Mouse (Mus musculus) thymus, postnatal 14 days (tissue): Measurements from ENCODE around the gene Mrs2.

Source experiments
- DNase-seq: peaks from one replicate; pipeline ENCODE4 v3.0.0; 2021

Mrs2 gene

DNA sequence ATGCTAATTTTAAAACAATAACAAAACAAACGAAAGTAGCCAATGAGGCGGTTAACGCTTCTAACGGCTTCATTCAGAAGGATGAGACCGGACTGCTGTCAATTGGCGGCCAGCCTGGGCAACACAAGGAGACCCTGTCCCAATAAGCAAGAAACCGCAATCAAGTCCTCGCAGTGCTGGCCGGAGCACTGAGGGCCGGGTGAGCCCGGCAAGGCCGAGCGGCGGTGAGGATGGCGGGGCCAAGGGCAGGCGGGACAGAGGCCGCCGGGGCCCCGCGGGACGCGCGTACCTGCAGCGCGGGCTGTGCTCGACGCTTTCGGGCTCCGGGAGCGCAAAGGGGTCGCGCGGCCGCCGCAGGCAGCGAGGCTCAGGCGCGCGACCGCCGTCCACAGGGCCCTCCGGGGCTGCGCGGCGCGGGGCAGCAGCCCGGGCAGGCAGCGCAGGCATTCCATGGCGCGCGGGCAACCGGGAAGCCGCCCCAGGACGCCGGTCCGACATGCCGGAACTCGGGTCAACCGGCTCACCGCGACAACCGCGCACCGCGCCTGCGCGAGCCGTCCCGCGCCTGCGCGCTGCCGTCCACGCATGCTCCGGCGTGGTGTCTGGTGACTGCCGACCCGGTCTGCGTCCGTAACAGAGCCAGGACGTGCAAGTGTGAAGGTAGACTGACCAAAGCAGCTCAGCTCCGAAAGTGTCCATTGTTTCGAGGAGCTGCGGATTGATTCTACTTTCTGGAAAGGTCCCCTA lies at the start of gene Mrs2:
Gene Mrs2, minus strand, starts transcription at position 587 of the 747 bp plus-strand sequence.
- peak; percentile 88 for DNase-seq

DNA sequence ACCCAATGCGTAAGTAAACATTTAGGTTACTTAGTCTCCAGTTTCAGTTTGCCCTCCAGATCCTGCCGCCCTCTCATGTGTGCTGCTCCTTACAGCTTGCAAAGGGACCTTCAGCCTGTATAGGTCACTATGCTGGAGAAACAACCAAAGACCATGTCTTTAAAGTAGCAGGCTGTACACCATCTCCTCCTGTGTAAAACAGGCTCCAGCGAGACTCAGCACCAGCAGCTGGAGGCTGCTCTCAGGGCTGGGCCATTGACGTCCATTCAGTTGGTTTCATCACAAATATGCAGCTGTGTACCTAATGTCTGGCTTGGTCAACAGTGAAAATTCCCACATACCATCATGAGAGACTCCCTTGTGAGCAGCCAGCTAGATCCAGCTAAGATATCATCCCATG lies 49.6 kb upstream of the Mrs2 start:
- no peak for DNase-seq

DNA sequence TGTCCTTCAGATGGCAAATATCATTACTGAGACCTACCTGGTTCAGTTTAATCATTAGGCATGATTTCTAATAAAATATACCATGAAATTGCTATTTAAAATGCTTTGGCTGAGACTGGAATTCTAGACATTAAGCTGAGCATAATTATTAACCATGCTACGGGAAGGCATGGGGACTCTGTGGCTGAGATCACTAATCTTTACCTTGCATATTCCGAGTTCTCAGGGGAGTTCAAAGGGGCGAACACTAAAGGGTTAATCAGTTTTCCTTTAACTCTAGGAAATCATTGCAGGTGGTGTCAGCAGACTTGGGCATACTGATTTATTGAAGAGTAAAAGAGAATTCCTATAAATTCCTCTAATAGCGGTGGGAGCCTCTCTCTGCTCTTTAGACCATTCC lies 47.0 kb upstream of the Mrs2 start:
- DNase-seq, result no peak

DNA sequence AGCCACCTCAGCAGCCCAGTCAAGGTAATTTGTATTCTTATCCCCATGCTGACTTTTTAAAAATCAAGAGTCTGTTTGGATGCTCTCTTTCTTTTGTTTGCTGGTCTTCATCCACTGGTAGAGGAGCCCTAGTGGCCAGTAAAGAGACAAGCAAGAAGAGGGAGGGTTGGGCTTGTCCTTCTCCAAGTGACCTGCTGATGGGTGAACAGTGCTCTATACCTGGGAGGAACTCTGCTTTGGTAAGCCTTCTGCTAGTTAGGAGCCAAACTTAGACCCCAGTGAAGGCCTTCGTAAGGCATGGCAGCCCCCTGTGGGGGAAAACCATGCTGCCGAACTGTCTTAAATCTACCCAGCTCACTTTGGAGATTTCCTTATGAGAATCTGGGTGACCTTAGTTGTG lies 46.5 kb upstream of the Mrs2 start:
- DNase-seq, result no peak

DNA sequence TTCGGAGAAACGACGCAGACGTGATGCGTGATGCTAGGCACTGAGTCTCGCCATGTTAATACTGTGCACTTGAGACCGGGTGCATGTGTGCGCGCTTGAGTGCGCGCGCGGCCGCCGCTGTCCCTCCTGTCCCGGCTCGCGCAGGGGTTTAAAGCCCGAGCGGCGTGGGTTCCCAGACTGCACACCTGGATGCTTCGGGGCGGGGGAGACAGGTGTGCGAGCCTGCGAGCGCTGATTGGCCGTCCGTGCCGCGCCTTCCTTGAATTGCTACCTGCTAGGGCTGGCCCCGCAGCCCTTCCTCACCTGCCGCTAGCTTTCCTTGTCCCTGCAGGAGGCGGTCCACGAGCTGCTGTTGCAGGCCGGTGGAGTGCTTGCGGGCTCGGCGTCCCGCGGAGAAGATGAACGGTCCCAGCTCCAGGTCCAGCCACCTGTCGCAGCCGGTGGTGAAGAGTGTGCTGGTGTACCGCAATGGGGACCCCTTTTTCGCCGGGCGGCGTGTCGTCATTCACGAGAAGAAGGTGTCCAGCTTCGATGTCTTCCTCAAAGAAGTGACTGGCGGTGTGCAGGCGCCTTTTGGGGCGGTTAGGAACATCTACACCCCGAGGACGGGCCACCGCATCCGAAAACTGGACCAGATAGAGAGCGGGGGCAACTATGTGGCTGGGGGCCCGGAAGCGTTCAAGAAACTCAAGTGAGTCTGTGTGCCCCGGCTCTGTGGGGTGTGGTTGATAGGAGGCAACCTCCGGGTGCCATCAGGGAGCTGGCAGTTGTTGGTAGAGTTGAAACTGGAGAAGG lies 35.9 kb upstream of the Mrs2 start, which contains the start of gene Dcdc2a:
Gene Dcdc2a, plus strand, starts transcription at position 132 of the 795 bp plus-strand sequence.
- no peak for DNase-seq

DNA sequence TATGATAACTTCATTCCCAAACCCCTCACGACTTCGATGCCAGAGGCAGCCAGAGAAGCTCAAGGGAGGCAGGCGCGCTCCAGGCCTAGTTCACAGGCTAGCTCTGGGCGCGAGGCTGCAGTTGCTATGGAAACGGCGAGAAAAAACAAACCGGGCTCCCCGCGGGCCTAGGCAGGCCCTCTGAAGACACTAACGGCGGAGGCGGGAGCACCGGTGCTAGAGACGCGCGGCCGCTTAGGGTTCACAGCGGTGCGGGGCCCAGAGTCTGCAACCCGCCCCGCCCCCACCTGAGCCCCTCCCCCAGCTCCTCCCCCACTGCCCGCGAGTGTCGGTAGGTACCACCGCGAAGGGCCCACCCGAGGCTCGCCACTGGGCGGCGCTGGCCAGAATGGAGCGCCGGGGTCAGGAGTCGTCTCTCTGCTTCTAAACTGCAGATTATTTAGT lies 35.0 kb upstream of the Mrs2 start:
- DNase-seq, result peak; percentile 67

DNA sequence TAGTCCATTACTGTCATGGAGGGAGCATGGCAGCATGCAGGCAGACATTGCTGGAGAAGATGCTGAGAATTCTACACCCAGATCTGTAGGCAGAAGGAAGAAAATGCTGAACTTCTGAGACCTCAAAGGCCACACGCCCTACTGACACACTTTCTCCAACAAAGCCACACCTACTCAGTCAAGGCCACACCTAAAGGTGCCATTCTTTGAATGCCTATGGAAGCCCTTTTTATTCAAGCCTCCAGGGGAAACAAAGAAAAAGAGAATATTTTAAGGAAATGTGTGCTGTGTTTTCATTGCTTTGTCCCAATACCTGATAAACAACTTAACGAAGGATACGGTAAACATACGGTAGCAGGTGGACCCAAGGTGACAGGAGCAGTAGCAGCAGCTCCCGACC lies 32.5 kb upstream of the Mrs2 start:
- no peak for DNase-seq

DNA sequence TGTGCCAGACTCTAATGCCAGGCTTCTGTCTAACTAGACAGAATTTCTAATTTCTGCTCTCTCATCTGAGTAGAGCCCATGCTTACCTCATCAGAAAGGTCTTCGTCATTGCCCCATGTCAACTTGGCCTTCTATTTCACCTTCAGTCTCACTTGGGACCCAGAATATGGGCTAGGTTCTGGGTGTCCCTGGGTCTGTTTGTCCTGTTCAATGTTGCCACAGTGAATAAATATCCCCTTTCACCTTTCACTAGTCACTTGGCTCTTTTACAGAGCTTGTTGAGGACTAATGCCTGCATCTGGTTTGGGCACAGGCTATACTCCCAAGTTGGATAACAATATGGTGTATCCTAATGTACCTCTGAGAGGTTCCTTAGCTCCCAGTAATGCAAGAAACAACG lies 19.3 kb upstream of the Mrs2 start:
- DNase-seq, result no peak

DNA sequence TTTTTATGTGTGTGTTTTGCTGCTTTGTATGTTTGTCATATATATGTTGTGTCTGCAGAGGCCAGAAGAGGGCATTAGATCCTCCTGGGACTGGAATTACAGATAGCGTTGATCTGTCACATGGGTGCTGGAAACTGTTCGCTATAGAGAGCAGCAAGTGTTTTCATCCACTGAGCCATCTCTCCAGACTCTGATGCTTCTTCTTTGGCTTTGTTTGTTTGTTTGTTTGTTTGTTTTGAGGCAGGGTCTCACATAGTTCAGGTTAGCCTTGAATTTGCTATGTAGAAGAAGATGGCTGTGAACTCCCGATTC lies 6.9 kb upstream of the Mrs2 start:
- no peak for DNase-seq

DNA sequence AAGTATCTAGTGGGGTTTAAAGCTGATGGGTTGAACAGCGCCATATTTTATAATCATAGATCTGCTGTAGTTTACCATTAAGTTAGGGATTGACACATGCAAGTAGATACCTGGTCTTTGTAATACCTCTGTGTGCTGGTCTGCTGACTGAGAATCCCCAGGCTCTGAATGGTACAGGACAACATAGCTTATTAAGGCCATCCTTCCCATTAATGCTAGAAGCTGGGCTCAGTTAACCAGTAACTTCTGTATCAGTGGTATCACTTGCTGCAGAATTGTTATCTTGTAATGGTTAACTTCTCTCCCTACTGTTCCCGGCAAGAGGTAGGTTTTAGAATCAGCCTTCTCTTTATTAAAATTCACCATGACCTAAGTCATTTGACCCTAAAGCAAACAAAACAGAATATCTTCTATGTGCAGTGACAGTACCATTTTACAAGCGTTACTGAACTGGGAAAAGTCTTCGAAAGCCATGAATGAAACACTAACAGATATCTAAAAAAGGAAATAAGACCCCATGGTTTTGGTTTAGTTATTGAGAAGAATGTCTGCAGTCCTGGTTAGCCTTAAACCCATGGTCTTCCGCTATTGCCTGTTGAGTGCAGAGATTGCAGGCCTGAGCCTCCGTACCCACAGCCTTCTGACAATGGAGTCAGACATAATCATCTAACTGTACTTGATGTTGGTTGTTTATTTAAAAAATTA lies 6.4 kb upstream of the Mrs2 start:
- DNase-seq, result no peak

DNA sequence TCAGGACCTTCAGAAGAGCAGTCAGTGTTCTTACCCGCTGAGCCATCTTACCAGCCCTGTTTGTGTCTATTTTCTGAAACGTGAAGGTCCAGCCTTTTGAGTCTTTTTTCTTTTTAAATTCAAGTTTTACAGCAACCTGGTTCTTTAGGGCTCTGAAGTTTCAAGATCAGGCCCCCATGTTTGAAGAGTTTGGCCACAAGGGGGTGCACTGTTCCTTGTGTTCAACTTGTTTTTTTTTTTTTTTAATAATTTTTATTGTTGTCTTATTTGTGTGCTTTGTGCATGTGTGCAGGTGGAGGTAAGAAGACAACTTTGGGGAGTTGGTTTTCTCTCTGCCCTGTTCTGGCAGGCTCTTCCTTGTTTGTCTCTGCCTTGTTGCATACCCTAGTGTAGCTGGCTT lies 4.5 kb upstream of the Mrs2 start:
- peak; percentile 38 for DNase-seq

DNA sequence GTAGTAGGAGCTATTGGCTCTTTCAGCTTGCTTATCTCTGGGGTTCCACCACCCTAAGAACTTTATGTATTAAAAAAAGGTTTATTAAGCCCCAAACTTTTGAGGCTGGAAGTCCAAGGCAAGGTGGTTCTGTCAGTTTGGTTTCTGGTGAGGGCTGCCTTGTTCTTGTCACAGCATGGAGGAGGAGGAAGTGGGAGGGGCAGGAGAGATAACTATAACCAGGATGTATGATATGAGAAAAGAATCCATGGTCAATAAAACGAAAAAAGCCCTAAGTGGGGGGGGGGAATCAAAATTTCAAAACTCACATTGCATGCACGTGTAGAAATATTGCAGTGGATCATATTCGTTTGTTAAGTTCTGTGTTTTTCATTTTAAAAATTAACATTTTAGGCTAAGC lies 3.0 kb upstream of the Mrs2 start:
- DNase-seq, result no peak

DNA sequence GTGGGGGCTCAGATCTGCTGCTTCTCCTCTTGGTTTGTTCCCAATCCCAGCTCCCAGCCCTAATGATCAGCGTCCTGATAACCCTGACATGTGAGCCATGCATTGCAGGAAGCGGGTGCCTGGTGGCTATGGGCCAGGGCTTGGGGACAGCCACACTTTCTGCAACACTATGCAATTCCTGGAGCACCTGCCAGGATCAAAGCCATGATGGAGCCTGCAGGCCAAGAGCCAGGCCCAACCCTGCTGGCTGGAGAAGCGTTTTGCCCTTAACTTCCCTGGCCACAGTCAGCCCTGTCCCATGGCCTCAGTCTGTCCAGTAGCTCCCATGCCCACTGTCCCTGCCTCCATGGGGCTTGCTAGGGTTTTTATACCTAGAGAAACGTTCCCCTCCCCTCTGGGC lies 2.2 kb upstream of the Mrs2 start:
- no peak for DNase-seq

DNA sequence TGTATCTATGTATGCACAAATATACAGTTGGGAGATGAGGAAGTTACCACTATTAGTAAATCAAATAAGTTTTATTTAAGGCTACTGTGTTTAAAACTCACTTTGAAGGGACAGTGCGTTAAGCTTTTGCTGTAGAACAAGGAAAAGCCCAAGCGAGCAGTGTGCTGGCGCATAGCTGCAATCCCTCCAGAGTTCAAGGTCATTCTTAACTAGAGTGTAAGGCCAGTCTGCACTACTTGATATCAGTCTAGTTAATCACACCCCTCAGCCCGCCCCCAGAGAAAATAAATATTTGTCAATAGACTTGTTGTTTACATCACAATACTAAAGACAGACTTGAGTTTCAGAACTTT lies 337 bp upstream of the Mrs2 start:
- no peak for DNase-seq

DNA sequence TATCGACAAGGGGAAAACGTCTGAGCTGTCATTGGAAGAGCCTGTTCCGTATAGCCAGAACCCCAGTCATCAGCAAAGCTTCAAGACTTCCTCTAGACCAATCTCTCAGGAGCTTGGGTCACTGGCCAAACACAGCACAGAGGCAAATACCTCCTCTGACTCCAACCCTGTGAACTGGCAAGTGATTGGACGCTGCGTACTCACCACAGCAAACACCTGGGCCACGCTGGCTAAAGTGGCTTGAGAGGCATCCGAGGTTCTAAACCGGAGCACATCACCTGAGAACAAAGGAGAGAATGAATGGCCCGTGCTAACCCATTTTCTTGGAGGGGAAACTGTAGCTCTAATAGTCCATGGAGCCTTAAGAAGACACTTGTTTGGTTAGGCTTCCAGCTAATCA lies 1.9 kb downstream of the Mrs2 start:
- DNase-seq, result no peak

DNA sequence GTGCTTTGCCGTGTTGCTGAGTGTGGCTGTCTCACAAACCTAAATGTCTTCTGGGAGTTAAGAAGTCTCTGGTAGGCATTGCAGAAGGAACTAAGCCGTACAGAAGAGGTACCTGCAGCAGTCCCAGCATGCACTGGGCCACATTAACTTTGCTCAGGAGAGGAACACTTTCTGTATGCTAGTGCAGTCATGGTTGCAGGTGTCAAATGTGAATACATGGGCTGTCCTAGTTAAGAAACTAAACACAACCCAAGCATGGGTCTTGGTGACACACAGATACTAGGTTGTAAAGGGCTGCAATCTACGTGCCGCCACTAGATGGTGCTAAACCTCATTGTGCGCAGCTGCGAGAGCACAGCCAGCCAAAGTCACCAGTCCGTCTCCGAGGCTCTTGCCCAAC lies 13.1 kb downstream of the Mrs2 start:
- DNase-seq, result peak; percentile 57

DNA sequence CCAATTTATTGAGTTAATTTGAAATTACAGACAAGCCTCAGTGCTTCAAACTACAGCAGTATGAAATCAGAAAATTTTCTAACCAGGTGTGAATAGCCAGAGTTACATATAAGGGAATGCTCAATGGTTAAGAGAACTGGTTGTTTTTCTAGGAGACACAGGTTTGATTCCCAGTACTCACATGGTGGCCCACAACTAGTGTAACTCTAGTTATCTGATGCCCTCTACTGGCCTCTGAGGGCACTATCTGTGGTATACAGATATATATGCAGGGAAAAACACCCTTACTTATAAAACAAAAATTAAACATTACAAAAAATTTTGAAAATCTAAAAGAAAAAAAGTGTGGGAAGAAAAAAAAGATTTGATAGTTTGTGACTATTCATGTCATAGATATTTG lies 17.2 kb downstream of the Mrs2 start:
- DNase-seq, result no peak

DNA sequence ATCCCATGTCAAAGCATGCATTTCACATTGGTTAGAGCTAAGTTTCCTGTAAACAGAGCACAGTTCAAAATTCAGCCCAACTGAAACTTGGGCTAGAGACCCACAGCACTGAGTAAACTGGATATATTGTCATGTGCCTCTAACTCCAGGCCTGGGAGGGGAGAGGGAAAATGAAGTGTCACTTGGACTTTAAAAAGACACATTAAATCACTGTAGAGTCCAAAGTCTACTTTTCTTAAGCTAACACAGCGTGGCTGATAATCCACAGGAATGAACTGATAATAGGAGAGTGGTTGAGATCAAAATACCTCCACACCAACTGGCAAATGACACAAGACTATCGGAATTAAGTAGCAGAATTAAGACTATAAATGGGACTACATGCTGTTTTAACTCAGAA lies 20.6 kb downstream of the Mrs2 start:
- DNase-seq, result no peak

DNA sequence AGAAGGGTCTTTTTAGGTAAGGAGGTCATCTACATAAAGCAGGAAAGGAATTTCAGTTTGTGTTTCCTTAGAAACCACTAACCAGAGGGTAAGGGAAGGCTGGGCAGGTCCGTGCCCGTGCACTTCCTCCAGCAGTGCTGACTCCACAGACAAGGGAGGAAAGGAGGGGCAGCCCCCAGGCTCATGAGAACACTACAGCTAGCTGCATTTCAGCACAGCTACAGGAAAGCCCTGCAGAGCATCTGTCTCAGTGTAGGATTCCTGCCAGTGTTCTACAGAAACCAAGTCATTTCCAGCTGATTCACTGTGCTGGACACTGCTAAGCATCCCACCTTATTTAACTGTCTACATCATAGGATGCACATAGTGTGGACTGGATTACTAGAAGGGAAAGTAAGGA lies 27.0 kb downstream of the Mrs2 start:
- no peak for DNase-seq

DNA sequence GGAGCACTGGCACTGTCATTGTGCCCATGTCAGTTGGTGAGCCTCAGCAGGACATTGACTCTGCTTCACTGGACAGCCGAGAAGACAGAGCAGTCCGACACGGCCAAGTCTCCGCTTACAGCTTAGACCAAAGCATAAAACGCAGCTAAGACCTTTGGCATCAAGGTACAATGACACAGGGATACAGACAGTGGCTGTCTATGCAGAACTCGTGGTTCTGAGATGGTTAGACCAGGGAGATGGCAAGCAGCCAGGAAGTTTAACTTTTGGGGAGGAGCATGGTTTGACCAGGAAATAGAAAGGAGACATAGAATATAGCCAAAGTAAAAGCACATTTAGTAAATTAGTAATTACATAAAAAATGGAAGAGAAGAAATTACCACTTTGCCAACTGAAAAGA lies 31.2 kb downstream of the Mrs2 start:
- DNase-seq, result no peak

DNA sequence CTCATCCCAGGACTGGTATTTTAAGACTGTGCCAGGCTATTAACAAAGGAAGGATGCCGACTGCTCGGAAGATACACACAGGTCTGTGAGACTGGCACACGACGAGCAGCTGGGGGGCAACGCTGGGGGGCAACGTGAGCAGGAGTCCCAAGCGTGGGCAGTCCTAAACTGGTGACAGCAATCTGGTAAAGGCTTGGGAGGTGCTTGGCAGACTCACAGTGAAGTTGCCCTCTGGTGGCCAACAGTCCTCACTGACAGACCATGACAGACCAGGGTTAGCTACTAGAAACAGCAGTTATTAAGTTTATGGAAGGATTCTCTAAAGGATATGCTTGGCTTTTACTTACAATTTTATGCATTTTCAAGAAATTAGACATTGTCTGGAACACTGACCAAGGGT lies 31.8 kb downstream of the Mrs2 start:
- peak; percentile 57 for DNase-seq

DNA sequence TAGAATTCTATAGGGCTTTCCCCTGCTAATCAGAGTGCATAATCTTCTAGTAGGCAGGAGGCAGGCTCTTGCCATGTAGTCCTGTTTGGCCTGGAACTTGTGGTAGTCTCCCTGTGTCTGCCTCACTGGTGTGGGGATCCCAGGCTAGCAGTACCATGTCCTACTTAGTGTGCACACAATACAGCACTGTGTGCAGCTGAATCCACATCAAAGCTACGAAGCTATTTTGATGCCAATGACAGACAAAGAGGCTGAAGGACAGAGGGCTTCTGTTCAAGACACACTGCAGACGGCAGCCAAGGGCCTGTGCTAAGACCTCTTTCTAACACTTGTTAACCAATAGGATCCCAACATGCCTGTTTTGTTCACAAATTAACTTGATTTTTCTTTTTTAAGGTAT lies 34.7 kb downstream of the Mrs2 start:
- DNase-seq, result no peak

DNA sequence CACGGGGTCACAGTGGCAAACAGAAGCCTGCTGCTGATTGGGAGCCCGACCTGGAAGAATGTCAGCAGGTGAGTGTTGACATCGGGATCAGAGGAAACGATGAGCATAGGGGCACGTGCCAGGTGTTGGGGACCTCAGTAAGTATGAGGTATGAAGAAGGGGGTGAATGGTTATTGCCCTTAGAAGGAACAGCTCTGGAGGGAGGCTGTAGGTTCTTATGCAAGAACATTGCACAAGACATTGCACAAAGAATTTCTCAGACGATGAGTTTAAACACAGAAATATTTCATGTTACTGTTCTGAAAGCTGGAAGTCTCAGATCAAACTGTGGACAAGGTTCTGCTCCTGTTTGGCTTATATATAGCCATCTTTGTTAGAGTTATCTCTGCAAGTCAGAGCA lies 39.1 kb downstream of the Mrs2 start:
- no peak for DNase-seq

DNA sequence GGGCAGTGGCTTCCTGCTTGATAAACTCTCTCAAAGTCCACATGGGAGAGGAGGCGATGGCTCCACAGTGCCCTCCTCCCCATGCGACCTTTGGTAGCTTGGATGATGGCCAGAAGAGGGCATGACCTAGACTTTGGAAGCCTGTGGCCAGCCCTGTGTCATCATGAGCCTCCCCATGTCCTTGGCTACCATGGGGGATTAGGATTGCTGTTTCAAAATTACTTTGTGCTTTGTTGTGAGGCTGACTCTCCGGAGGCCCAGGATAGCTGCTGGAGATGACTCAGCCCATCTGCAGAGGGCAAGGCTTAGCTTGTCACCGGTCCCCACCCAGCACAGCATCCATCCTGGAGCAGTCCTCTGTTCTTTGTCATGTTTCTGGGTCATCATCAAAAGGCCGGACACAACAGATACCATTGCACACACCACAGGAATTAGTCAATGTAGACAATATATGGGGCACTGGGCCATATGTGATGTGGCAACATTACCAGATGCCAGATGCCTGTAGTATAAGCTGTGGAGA lies 42.3 kb downstream of the Mrs2 start:
- DNase-seq, result no peak
